Mouse (Mus musculus) frontal cortex, postnatal 25 days (tissue): ENCODE data around the gene Nat10.
A peak's percentile ranks its signal among the peaks of the same experiment; 100 is the strongest.

Experiments
- DNase-seq, 2 experiments: peaks; one replicate each; pipeline ENCODE4 v3.0.0; 2022; ENCODE audit warnings: low spot score in 2 of 2

Nat10 gene

GRCm38 (mm10) chr2:103760906-103761716, at the start of gene Nat10:
Nat10 (minus strand) TSS chr2:103761270.
- DNase-seq = peak; percentile 99

- no peak for DNase-seq
Observed at GRCm38 (mm10) chr2:103810412-103810811, 49.3 kb upstream of the Nat10 start.

GRCm38 (mm10) chr2:103808466-103808865, 47.4 kb upstream of the Nat10 start:
- no peak for DNase-seq

- no peak for DNase-seq
Observed at GRCm38 (mm10) chr2:103803770-103804530, 42.9 kb upstream of the Nat10 start.

GRCm38 (mm10) chr2:103802422-103802821, 41.4 kb upstream of the Nat10 start:
- no peak for DNase-seq

GRCm38 (mm10) chr2:103797491-103798009, 36.5 kb upstream of the Nat10 start, which contains the start of gene Caprin1:
Caprin1 (minus strand) TSS chr2:103797649.
- peak; percentile 92 to 94 for DNase-seq

GRCm38 (mm10) chr2:103796861-103797466, 35.9 kb upstream of the Nat10 start:
- DNase-seq = peak; percentile 41 to 55

GRCm38 (mm10) chr2:103796211-103796860, 35.3 kb upstream of the Nat10 start:
- DNase-seq = peak in 1 of 2 experiments; percentile 27

GRCm38 (mm10) chr2:103795843-103796210, 34.8 kb upstream of the Nat10 start:
- peak; percentile 12 to 36 for DNase-seq

GRCm38 (mm10) chr2:103792009-103792408, 30.9 kb upstream of the Nat10 start:
- no peak for DNase-seq

GRCm38 (mm10) chr2:103785735-103786134, 24.7 kb upstream of the Nat10 start:
- no peak for DNase-seq

GRCm38 (mm10) chr2:103784621-103785020, 23.6 kb upstream of the Nat10 start:
- no peak for DNase-seq

GRCm38 (mm10) chr2:103762492-103762891, 1.4 kb upstream of the Nat10 start:
- DNase-seq = no peak

GRCm38 (mm10) chr2:103761993-103762392, 923 bp upstream of the Nat10 start:
- DNase-seq = no peak

- no peak for DNase-seq
Observed at GRCm38 (mm10) chr2:103760421-103760820, 649 bp downstream of the Nat10 start.

- DNase-seq = no peak
Observed at GRCm38 (mm10) chr2:103755458-103756085, 5.5 kb downstream of the Nat10 start.

- no peak for DNase-seq
Observed at GRCm38 (mm10) chr2:103754614-103755013, 6.5 kb downstream of the Nat10 start.

- no peak for DNase-seq
Observed at GRCm38 (mm10) chr2:103751771-103752170, 9.3 kb downstream of the Nat10 start.

GRCm38 (mm10) chr2:103749091-103749490, 12.0 kb downstream of the Nat10 start:
- no peak for DNase-seq

GRCm38 (mm10) chr2:103747891-103748290, 13.2 kb downstream of the Nat10 start:
- no peak for DNase-seq

GRCm38 (mm10) chr2:103746761-103747160, 14.3 kb downstream of the Nat10 start:
- DNase-seq = no peak
